Mouse (Mus musculus) left cerebral cortex, adult 2 months (tissue): ENCODE results near the gene Gm12166. TPM values are rescaled to one million over a fixed set of nuclear protein-coding genes. Genes with fewer than 3 reads are reported as not detected.

Experiments used
- DNase-seq, 2 experiments: peaks; one replicate each; pipeline ENCODE4 v3.0.0; 2021 to 2022; ENCODE audit warnings: low spot score in 2 of 2, mixed read lengths in 1 of 2; ENCODE audit errors: extremely low spot score in 1 of 2
- H3K27ac ChIP-seq: fragments of 200-600 bp; 2 replicates; pipeline ENCODE4 v1.8.1; 2022
- H3K4me3 ChIP-seq: fragments of 200-600 bp; 2 replicates; pipeline ENCODE4 v1.8.1; 2022
- CTCF ChIP-seq: fragments of 200-600 bp; IDR thresholded peaks from 2 replicates; pipeline ENCODE4 v1.8.1; 2022; ENCODE audit warnings: antibody characterized with exemption, mild to moderate bottlenecking, moderate library complexity
- intact Hi-C: fragments of 180-260 bp; cut with DNase I; formaldehyde crosslinking; loops from one replicate; pipeline ENCODE4 v1.15.1; 2025
- total RNA-seq, 2 experiments: library from RNA; stranded (reverse); gene quantifications; 2 replicates each; pipeline ENCODE4 v1.2.3; 2021

Gene Gm12166
- total RNA-seq, 2 experiments from 2014 or later, result 2.7 to 3.8 TPM

DNA sequence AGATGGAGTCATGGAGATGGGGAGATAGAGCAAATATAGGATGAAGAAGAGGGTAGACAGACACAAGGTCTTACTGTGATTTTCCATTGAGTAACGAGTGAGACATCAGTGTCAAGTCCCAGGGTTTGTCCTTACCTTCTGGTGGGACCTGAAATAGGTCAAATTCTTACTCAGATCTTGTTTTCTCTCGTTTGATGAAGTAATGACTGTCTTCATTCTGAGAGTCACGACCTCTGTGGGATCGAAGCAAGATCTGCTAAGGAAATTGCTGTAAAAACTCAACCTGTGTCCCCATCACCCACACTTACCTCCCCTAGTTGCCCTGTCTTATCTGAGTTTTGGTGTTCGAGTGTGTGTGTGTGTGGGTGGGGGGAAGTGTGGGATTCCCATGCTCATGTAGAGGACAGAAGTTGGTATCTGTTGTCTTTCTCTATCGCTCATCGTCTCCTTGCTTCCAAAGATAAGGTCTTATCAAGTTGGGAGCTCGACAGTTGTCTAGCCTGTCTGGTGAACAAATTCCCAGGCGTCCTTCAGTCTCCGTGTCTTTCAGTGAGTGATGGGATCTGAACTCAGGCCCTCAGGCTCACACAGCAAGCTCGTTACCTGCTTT, 31.8 kb upstream of the Gm12166 start:
- DNase-seq, result no peak
- intact Hi-C loops, result no loop called here
- no peak overlapping the region for H3K4me3 ChIP-seq
- no peak for TF ChIP-seq CTCF
- no peak overlapping the region for H3K27ac ChIP-seq

DNA sequence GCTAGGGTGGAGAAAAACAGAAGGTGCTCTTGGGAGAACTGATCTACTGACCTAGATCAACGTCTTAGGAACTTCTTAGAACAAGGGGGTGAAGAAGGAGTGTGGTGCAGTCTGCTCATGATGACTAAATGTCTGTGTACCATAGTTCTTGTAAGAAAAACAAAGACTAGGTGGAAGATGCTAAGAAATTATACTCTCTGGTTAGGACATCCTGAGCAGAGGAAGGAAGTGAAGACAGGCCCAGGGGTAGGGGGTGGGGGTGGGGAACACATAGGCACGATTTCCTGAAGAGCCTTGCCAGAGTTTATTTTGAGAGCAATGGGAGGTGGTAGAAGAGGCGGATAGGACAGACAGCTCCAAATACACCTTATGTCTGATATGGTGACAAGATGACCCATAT, 31.3 kb upstream of the Gm12166 start:
- H3K27ac ChIP-seq, result no peak overlapping the region
- no peak for DNase-seq
- TF ChIP-seq CTCF, result no peak
- H3K4me3 ChIP-seq, result no peak overlapping the region
- intact Hi-C loops, result no loop called here

DNA sequence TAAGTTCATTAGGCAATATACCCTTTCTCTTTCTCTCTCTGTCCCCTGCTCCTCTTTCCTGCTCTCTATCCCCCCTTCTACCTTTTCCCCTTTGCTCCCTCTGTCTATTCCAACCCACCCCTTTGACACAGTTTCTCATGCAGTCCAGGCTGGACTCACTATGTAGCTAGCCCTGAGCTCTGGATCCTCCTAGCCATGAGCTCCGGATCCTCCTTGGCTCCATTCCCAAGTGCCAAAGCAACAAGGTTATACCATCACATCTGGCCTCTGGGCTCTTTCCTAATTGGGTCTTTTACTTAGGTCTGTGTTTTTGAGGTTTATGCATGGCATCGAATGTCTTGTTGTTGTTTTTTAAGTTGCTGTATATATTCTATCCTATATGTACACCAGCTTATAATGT, 29.0 kb upstream of the Gm12166 start:
- Histone ChIP-seq H3K4me3 (no peak overlapping the region), H3K27ac (no peak overlapping the region)
- no peak for DNase-seq
- intact Hi-C loops, result no loop called here
- TF ChIP-seq CTCF, result no peak

DNA sequence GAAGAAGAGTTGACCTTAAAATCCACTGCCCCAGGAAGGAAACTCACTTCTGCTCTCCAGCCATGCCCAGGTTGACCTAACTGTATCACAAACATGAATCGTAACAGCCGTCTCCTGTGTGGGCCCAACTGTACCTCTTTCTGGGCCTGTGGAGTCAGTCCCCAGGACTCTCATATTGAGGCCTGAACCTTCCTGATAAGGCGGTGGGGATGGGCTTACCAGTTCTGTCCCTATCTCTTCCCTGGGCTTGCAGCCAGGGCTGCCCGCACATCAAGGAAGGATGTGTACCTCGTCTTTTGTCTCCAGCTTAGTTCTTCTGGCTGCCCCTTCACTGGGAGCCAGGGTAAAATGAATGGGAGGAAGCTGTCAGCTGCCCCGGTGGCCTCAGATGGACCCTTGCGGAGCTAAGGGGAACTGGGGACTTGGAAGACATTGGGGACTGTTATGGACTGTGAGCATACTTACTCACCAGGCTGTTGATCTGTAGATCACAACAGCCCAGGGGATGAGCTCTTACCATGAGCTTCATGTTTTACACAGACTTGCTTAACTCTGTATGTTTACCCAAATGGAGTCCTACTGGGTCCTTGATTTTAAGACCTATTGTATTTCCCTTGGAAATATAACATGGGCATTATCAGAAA, 25.7 kb upstream of the Gm12166 start:
- DNase-seq, result no peak
- intact Hi-C loops, result no loop called here
- Histone ChIP-seq H3K4me3 (no peak overlapping the region), H3K27ac (no peak overlapping the region)
- TF ChIP-seq CTCF, result no peak

DNA sequence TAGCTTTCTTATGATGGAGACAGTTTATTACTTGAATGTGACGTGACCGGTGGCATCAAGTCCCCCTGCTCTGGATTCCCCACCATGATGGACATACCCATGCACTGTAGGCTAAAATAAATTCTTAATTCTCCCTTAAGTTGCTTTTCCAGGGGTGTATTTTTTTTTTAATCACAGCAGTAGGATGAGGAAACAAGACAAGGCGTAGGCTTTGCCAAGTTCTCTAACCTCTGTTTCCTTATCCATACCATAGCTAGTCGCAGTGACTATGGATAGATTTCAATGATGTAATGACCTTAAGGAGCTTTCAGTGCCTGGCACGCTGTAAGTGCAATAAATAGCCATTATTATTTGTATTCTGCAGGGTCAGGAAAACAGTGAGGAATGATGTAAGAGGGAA, 25.2 kb upstream of the Gm12166 start:
- Histone ChIP-seq H3K27ac (no peak overlapping the region), H3K4me3 (no peak overlapping the region)
- TF ChIP-seq CTCF, result no peak
- intact Hi-C loops, result no loop called here
- no peak for DNase-seq

DNA sequence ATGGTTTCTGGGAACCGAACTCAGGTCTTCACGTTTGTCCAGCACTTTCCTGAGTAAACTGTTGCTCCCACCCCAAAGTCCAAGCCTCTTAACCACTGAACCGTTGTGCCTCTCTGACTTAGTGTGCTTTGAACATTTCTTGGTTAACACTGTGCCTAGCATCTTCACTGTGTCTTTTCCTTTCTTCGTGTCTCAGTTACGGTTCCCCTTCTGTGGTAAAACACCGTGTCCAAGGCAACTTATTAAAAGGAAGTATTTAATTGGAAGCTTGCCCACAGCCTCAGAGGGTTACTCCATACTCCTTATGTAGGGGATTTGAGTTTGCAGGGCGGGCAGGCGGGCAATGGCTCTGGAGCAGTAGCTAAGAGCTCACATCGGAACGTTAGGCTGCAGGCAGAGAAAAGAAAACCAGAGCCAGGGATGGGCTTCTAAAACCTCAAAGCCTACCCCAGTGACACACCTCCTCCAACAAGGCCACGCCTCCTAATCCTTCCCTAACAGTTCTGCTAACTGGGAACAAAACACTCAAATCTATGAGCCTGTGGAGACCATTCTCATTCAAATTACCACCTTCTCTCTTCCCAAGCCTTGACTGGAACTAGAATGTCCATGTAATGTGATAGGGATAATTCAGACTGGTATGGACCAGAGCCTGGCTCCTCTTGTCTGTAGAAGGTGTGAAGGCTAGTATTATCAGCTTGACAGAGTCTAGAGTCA, 24.5 kb upstream of the Gm12166 start:
- H3K4me3 ChIP-seq, result no peak overlapping the region
- no peak for TF ChIP-seq CTCF
- H3K27ac ChIP-seq, result no peak overlapping the region
- no peak for DNase-seq
- intact Hi-C loops, result no loop called here

DNA sequence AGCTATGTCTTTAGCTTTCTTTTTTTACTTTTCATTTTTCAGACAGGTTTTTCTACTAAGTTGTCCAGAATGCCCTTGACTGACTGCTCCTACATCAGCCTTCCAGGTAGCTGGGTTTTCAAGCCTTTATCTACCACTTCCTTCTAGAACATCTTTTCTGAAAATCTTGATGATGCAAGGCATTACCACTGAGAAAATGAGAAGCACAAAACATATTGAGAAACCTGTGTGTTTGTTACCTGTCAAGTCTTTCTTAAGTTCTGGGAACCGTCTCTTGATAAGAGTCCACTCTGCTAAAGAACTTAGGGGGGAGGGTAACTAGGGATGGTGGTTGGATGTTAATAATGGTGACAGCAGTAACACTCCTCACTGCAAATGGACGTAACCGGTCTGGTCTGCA, 23.4 kb upstream of the Gm12166 start:
- intact Hi-C loops, result no loop called here

DNA sequence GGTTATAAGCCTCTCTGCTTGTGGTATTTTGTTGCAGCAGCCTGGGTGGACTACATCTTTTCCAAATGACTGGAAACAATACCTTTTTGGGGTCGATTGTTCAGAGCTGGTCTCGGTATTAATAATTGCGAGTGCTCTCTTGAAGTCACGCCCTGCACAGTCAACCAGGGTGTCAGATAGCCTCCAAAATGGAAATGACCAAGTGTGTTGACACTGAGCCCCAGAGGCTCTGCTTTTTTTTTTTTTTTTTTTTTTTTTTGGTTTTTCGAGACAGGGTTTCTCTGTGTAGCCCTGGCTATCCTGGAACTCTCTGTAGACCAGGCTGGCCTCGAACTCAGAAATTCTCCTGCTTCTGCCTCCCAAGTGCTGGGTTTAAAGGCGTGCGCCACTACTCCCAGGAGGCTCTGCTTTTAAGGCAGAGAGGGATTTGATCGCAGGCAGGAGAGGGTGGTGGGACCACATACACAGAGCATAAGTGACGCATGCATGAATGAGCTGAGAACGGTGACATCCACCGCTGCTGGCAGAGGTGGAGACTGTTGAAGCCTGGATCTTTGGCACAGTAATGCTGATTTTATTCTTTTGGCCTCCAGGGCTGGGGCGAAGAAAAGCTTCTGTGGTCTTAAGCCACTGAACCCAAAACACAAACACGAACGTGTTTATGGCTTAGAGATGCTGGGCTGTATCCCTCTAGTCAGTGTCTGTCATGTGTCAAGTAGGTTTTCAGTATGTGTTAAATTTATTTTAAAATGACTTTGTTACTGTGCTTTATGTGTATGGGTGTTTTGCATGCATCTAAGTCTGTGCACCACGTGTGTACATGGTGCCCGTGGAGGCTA, 21.9 kb upstream of the Gm12166 start:
- no peak for TF ChIP-seq CTCF
- DNase-seq, result no peak
- Histone ChIP-seq H3K4me3 (no peak overlapping the region), H3K27ac (no peak overlapping the region)
- intact Hi-C loops, result no loop called here

More for the DNA sequence above, 23.4 kb upstream of the Gm12166 start:
- DNase-seq, result no peak
- H3K4me3 ChIP-seq, result no peak overlapping the region
- TF ChIP-seq CTCF, result no peak
- H3K27ac ChIP-seq, result no peak overlapping the region

DNA sequence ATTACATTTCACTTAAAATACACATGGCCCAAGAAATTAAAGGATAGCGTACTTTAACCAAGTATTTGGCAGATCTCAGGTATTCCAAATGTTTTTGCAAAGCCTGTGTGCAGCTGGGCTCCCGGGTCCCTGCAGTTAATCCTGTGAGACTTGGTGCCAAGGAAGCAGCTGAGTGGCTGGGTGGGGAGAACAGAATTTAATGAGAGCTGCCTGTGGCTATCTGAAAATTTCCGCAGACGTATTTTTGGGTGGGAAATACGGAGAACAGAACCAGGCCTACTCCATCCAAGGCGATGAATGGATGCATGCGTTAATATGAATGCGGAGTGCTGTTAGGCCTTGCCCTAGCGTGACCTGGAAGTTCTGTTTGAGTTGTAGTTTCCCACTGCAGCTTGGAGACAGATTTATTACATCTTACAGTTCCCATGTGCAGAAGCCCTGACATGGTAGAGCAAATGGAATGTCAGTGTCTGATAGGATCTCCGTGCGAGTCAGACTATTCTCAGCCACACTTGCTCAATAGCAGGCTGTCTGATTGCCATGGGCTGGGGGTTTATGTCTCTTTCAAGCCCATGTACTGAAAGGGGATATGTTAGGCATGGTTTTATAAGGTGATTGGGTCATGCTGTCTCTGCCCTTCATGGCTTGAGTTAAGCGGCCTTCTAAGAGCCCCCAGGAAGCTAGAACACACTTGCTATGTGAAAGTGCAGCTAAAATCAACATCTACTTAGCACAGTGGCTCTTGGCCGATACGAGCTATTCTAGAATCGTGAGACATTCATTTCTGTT, 21.1 kb upstream of the Gm12166 start:
- DNase-seq, result no peak
- Histone ChIP-seq H3K27ac (no peak overlapping the region), H3K4me3 (no peak overlapping the region)
- intact Hi-C loops, result no loop called here
- TF ChIP-seq CTCF, result no peak

DNA sequence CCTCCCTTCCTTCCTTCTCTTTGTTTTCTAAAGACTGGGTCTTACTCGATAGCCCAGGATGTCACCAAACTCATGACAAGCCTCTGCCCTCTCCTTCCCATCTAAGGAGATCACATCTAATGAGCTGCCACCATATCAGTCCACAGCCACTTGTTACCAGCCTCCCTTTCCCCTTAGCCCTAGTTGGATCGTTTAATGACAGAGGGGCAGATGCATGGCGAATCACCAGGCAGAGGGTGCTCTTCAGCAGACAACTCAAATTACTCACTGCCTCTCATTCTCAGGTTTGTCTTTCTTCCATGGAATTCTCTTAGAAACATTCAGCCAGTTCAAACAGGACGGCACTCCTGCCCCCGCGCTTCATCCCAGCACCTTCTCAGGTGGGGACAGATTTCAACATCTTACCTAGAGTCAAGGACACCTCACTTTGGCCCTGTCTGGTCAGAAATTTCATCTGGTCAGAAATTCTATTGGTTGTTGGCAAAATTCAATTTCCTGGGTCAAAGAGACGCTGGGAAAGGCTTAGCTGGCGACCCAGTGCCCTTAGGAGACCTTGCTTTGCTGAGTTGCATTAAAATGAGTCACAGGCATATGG, 20.4 kb upstream of the Gm12166 start:
- no peak overlapping the region for H3K4me3 ChIP-seq
- H3K27ac ChIP-seq, result no peak overlapping the region
- no peak for TF ChIP-seq CTCF
- DNase-seq, result no peak
- intact Hi-C loops, result no loop called here

DNA sequence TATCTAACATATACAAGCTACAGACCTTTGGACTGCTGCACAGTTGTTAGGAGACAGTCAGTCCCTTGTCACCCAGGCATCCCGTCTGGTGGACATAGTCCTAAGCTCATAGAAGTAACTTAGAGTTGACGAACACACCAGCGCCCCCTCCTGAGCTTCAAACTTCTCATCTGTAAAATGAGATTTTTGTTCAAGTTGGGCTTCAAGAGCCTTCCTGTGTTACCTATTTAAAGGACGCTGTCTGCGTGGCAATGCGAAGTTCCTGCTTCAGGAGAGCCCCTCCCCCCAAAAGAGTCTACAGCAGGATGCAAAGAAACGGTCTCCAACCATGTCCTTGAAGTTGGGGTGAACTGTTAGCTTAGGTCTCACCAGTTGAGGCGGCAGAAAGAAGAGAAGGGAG, 18.7 kb upstream of the Gm12166 start:
- intact Hi-C loops, result no loop called here
- no peak for DNase-seq

More for the DNA sequence above, 18.7 kb upstream of the Gm12166 start:
- Histone ChIP-seq H3K4me3 (no peak overlapping the region), H3K27ac (no peak overlapping the region)
- TF ChIP-seq CTCF, result no peak
